Mouse (Mus musculus) cortical plate, adult 2 months (tissue): ENCODE results near the gene Rpl35a.

Experiments
- CTCF ChIP-seq: fragments of 200-500 bp; IDR thresholded peaks from 2 replicates; pipeline ENCODE4 v1.5.1; 2011; ENCODE audit warnings: mild to moderate bottlenecking, control low read depth, low read length; ENCODE audit not compliant: insufficient read depth; ENCODE audit errors: extremely low read depth
- POLR2A ChIP-seq: fragments of 200-500 bp; IDR thresholded peaks from 2 replicates; pipeline ENCODE4 v1.6.1; 2011; ENCODE audit warnings: mild to moderate bottlenecking, low read length, control low read depth; ENCODE audit not compliant: insufficient read depth; ENCODE audit errors: extremely low read depth

- TF ChIP-seq CTCF (no peak), POLR2A (no peak)
Observed at GRCm38 (mm10) chr16:33059471-33059870, 3.2 kb downstream of the Rpl35a start.
